Mouse (Mus musculus) adrenal gland, postnatal 25 days (tissue): ENCODE data around the gene Plcl2. TPM values are rescaled to one million over a fixed set of nuclear protein-coding genes. Genes with fewer than 3 reads are reported as not detected.
"Not testable (repeated sequence)": the region's sequence is repeated elsewhere in the genome, so short reads cannot be mapped to it uniquely, and the experiment has no call there.

Experiments used
- DNase-seq: peaks from one replicate; pipeline ENCODE4 v3.0.0; 2021; ENCODE audit warnings: mixed read lengths
- total RNA-seq: library from RNA; stranded (reverse); gene quantifications from 2 replicates; pipeline ENCODE4 v1.2.3, GENCODE M21; 2021

Plcl2 gene
- total RNA-seq, 1 experiment from 2014 or later = 62.3 TPM

- DNase-seq = no peak
These were observed 118.5 kb downstream of the Plcl2 start for GRCm38 (mm10) chr17:50627658-50628057.

- DNase-seq = no peak
These were observed 119.5 kb downstream of the Plcl2 start for GRCm38 (mm10) chr17:50628716-50629115.

- not testable (repeated sequence) for DNase-seq
These were observed 121.8 kb downstream of the Plcl2 start for GRCm38 (mm10) chr17:50630992-50631391.

- no peak for DNase-seq
These were observed 125.0 kb downstream of the Plcl2 start for GRCm38 (mm10) chr17:50634008-50634871.

GRCm38 (mm10) chr17:50635961-50636585, 126.9 kb downstream of the Plcl2 start:
- DNase-seq = no peak

DNA sequence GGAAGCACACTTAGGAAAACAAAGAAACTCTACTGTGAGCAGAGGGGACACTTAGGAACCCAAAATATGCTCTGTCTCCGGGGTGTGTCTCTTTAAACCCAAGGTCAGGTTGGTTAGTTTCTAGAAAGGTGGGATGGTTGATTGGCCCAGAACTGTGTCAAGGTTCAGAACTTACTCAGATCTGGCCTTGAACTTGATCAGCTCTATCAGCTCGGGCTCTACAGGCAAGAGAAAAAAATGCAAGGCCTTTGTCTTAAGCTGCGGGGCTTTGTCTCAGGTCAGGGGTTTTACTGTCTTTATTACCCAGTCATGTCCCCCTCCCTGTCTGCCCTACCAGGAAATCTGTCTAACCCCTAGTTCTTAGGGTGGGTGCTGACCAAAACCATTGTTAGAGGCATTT, 129.6 kb downstream of the Plcl2 start:
- DNase-seq = no peak

GRCm38 (mm10) chr17:50641076-50641610, 131.9 kb downstream of the Plcl2 start:
- DNase-seq = no peak

GRCm38 (mm10) chr17:50641879-50642278, 132.7 kb downstream of the Plcl2 start:
- DNase-seq = no peak

DNA sequence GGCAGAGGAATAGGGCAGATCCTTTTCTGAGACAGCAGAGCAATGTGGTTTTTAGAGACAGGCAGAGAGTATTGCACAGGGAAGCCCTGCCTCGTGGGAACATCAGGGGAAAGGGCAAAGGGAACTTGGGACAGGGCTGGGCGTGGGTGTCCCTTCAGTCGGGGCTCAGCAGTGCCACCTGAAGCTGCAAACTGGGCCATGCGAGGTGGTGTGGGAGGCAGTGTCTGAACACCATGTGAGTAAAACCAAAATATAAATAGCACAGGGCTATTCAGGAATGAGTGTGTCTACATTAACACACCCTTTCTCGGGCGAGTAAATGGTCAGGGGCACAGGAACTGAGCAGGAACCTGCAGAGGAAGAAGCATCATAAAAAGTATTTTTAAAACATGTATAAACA, 134.2 kb downstream of the Plcl2 start:
- no peak for DNase-seq

- no peak for DNase-seq
These were observed 134.8 kb downstream of the Plcl2 start for GRCm38 (mm10) chr17:50643989-50644388.

GRCm38 (mm10) chr17:50648141-50648540, 138.9 kb downstream of the Plcl2 start:
- DNase-seq = not testable (repeated sequence)

GRCm38 (mm10) chr17:50648757-50649419, 139.7 kb downstream of the Plcl2 start:
- no peak for DNase-seq

DNA sequence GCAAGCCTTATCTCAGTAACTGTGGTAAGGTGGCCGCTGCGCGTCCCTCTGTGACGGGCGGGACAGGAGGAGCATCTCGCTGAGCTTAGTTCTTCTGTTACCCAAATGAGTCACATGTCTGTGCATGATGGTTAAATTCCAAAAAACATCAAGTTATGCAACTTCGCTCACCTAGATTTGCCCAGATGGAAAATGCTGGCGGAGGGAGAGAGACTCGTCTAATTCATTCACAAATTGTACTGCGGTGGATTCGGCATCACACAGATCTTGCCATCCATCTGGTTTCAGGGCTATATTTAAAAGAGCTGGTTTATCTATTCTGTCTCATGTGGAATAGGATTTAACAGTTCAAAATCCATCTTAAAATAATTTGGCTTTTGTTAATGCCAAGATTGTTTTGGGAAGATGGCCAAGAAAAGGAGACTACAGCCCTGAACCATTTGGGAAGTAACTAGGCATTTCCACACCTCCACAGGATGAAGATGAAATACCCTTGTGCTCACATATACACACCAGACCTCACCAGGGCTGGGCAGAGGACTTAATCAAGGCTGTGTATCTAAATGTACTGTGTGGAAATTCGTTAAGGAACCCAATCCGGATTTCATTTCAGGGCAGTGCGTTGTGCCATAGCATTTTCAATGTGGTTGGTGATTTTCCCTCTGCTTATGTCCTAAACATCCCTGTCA, 141.5 kb downstream of the Plcl2 start:
- DNase-seq = no peak

- DNase-seq = no peak
These were observed 145.7 kb downstream of the Plcl2 start for GRCm38 (mm10) chr17:50654741-50655415.

GRCm38 (mm10) chr17:50655416-50655776, 146.2 kb downstream of the Plcl2 start:
- no peak for DNase-seq

GRCm38 (mm10) chr17:50657321-50657720, 148.1 kb downstream of the Plcl2 start:
- no peak for DNase-seq

- DNase-seq = no peak
These were observed 149.7 kb downstream of the Plcl2 start for GRCm38 (mm10) chr17:50658901-50659300.

DNA sequence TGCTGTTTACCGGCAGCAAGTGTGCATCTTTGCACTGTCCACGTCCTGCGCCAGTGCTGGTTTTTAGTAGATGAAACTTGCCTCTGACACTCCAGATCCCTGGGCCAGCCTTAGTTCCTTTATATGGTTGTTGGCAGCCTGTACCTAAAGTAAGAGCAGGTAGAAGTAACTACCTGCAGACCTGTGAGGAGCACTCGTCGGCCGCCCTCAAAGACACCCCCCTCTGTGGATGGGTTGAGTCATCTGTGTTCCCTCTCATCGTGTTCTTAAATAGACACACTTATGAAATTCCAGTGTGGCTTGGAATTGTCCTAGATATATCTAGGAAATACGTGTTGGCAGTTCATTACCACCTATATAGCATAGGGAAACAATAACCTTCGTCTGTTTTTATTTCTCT, 158.4 kb downstream of the Plcl2 start:
- no peak for DNase-seq

GRCm38 (mm10) chr17:50668681-50669208, 159.5 kb downstream of the Plcl2 start:
- DNase-seq = peak; percentile 26

- DNase-seq = peak; percentile 51
These were observed 162.2 kb downstream of the Plcl2 start for GRCm38 (mm10) chr17:50671416-50671815.

GRCm38 (mm10) chr17:50674580-50674979, 165.4 kb downstream of the Plcl2 start:
- DNase-seq = no peak
